Mouse (Mus musculus): Measurements from ENCODE around the gene Yeats2.

- TF ChIP-seq CTCF (IDR thresholded peaks at IDR 0.05; ENCODE audit: low read depth) (0 out of 2 replicates have a peak, but pooled peaks have one; percentile 9), EP300 (IDR thresholded peaks at IDR 0.05; ENCODE audit: low read depth) (no peak)
Observed at GRCm38 (mm10) chr16:20140772-20141531, at the start of gene Yeats2.

All from liver, embryonic 14.5 days (tissue).